Mouse (Mus musculus): ENCODE measurements around the gene Erp44. TPM values are rescaled to one million over a fixed set of nuclear protein-coding genes. Genes with fewer than 3 reads are reported as not detected.
A peak's percentile ranks its signal among the peaks of the same experiment; 100 is the strongest.

The Erp44 gene
- 25.0 and 28.6 TPM in 2 replicates for polyA plus RNA-seq (2012; rRNA removed)

- Histone ChIP-seq H3K4me1 (ENCODE audit: control insufficient read depth, insufficient read depth, low read length) (peaks cover 3% of the 10 kb centered on the region; the same call in 1 of the 2 replicates), H3K27ac (ENCODE audit: insufficient read depth, low read length) (peak within 1 kb of the TSS; percentile 62), H3K4me3 (ENCODE audit: insufficient read depth, low read length) (peak within 1 kb of the TSS; percentile 87)
- peak; percentile 82; the same call in 1 of the 2 replicates for TF ChIP-seq POLR2A (IDR thresholded peaks at IDR 0.05; ENCODE audit: extremely low read depth, insufficient read depth, low read length)
- TF ChIP-seq CTCF (IDR thresholded peaks at IDR 0.05; ENCODE audit: extremely low read depth, insufficient read depth, low read length): no peak
Observed at GRCm38 (mm10) chr4:48279498-48280134, at the start of gene Erp44, which contains the start of gene Invs. TSS of gene Erp44 (minus strand) at chr4:48279558. TSS of gene Invs (plus strand) at chr4:48279760.

GRCm38 (mm10) chr4:48328042-48328441 lies 48.7 kb upstream of the Erp44 start:
- Histone ChIP-seq H3K4me1 (ENCODE audit: control insufficient read depth, insufficient read depth, low read length) (no peaks in the 10 kb centered on the region), H3K27ac (ENCODE audit: insufficient read depth, low read length) (no peak overlapping the region), H3K4me3 (ENCODE audit: insufficient read depth, low read length) (no peak overlapping the region)
- no peak for TF ChIP-seq POLR2A (IDR thresholded peaks at IDR 0.05; ENCODE audit: extremely low read depth, insufficient read depth, low read length)
- TF ChIP-seq CTCF (IDR thresholded peaks at IDR 0.05; ENCODE audit: extremely low read depth, insufficient read depth, low read length): no peak

- no peak overlapping the region for H3K27ac ChIP-seq (ENCODE audit: insufficient read depth, low read length)
- H3K4me3 ChIP-seq (ENCODE audit: insufficient read depth, low read length): no peak overlapping the region
- TF ChIP-seq CTCF (IDR thresholded peaks at IDR 0.05; ENCODE audit: extremely low read depth, insufficient read depth, low read length) (no peak), POLR2A (IDR thresholded peaks at IDR 0.05; ENCODE audit: extremely low read depth, insufficient read depth, low read length) (no peak)
- H3K4me1 ChIP-seq (ENCODE audit: control insufficient read depth, insufficient read depth, low read length): no peaks in the 10 kb centered on the region
Observed at GRCm38 (mm10) chr4:48327192-48327591, 47.8 kb upstream of the Erp44 start.

GRCm38 (mm10) chr4:48322095-48322494 lies 42.7 kb upstream of the Erp44 start:
- no peaks in the 10 kb centered on the region for H3K4me1 ChIP-seq (ENCODE audit: control insufficient read depth, insufficient read depth, low read length)

GRCm38 (mm10) chr4:48321276-48321675 lies 41.9 kb upstream of the Erp44 start:
- no peaks in the 10 kb centered on the region for H3K4me1 ChIP-seq (ENCODE audit: control insufficient read depth, insufficient read depth, low read length)
- no peak overlapping the region for H3K27ac ChIP-seq (ENCODE audit: insufficient read depth, low read length)
- no peak for TF ChIP-seq CTCF (IDR thresholded peaks at IDR 0.05; ENCODE audit: extremely low read depth, insufficient read depth, low read length)
- TF ChIP-seq POLR2A (IDR thresholded peaks at IDR 0.05; ENCODE audit: extremely low read depth, insufficient read depth, low read length): no peak
- H3K4me3 ChIP-seq (ENCODE audit: insufficient read depth, low read length): no peak overlapping the region

More at GRCm38 (mm10) chr4:48322095-48322494, 42.7 kb upstream of the Erp44 start:
- TF ChIP-seq CTCF (IDR thresholded peaks at IDR 0.05; ENCODE audit: extremely low read depth, insufficient read depth, low read length) (no peak), POLR2A (IDR thresholded peaks at IDR 0.05; ENCODE audit: extremely low read depth, insufficient read depth, low read length) (no peak)
- H3K27ac ChIP-seq (ENCODE audit: insufficient read depth, low read length): no peak overlapping the region
- H3K4me3 ChIP-seq (ENCODE audit: insufficient read depth, low read length): no peak overlapping the region

- TF ChIP-seq POLR2A (IDR thresholded peaks at IDR 0.05; ENCODE audit: extremely low read depth, insufficient read depth, low read length) (no peak), CTCF (IDR thresholded peaks at IDR 0.05; ENCODE audit: extremely low read depth, insufficient read depth, low read length) (peak; percentile 36; the same call in 1 of the 2 replicates)
- Histone ChIP-seq H3K27ac (ENCODE audit: insufficient read depth, low read length) (no peak overlapping the region), H3K4me3 (ENCODE audit: insufficient read depth, low read length) (no peak overlapping the region), H3K4me1 (ENCODE audit: control insufficient read depth, insufficient read depth, low read length) (no peaks in the 10 kb centered on the region)
Observed at GRCm38 (mm10) chr4:48316036-48316435, 36.7 kb upstream of the Erp44 start.

- TF ChIP-seq CTCF (IDR thresholded peaks at IDR 0.05; ENCODE audit: extremely low read depth, insufficient read depth, low read length) (no peak), POLR2A (IDR thresholded peaks at IDR 0.05; ENCODE audit: extremely low read depth, insufficient read depth, low read length) (no peak)
- Histone ChIP-seq H3K27ac (ENCODE audit: insufficient read depth, low read length) (no peak overlapping the region), H3K4me3 (ENCODE audit: insufficient read depth, low read length) (no peak overlapping the region), H3K4me1 (ENCODE audit: control insufficient read depth, insufficient read depth, low read length) (no peaks in the 10 kb centered on the region)
Observed at GRCm38 (mm10) chr4:48314814-48315213, 35.5 kb upstream of the Erp44 start.

GRCm38 (mm10) chr4:48287086-48287757 lies 7.9 kb upstream of the Erp44 start:
- TF ChIP-seq CTCF (IDR thresholded peaks at IDR 0.05; ENCODE audit: extremely low read depth, insufficient read depth, low read length) (no peak), POLR2A (IDR thresholded peaks at IDR 0.05; ENCODE audit: extremely low read depth, insufficient read depth, low read length) (no peak)
- Histone ChIP-seq H3K4me1 (ENCODE audit: control insufficient read depth, insufficient read depth, low read length) (peaks cover 1% of the 10 kb centered on the region; the same call in 1 of the 2 replicates), H3K4me3 (ENCODE audit: insufficient read depth, low read length) (no peak overlapping the region), H3K27ac (ENCODE audit: insufficient read depth, low read length) (no peak overlapping the region)

GRCm38 (mm10) chr4:48281121-48281520 lies 1.8 kb upstream of the Erp44 start:
- TF ChIP-seq CTCF (IDR thresholded peaks at IDR 0.05; ENCODE audit: extremely low read depth, insufficient read depth, low read length) (no peak), POLR2A (IDR thresholded peaks at IDR 0.05; ENCODE audit: extremely low read depth, insufficient read depth, low read length) (no peak)

More at GRCm38 (mm10) chr4:48281121-48281520, 1.8 kb upstream of the Erp44 start:
- Histone ChIP-seq H3K4me3 (ENCODE audit: insufficient read depth, low read length) (no peak overlapping the region), H3K27ac (ENCODE audit: insufficient read depth, low read length) (no peak overlapping the region), H3K4me1 (ENCODE audit: control insufficient read depth, insufficient read depth, low read length) (peaks cover 3% of the 10 kb centered on the region; the same call in 1 of the 2 replicates)
